Mouse (Mus musculus): Measurements from ENCODE around the gene Ahnak. TPM values are rescaled to one million over a fixed set of nuclear protein-coding genes. Genes with fewer than 3 reads are reported as not detected.

Gene Ahnak
- polyA plus RNA-seq, 1 experiment, result 8.0 TPM

GRCm38 (mm10) chr19:8953135-8954039 lies 35.7 kb upstream of the Ahnak start, which contains the start of gene Tut1:
Gene Tut1, plus strand, starts transcription at chr19:8953847.
- H3K36me3 ChIP-seq (ENCODE audit: control insufficient read depth, insufficient read depth, low read length), result peaks cover 25% of the 10 kb centered on the region
- H3K27ac ChIP-seq (ENCODE audit: insufficient read depth, low read length), result peak within 1 kb of the TSS; percentile 90

GRCm38 (mm10) chr19:8954171-8954570 lies 34.9 kb upstream of the Ahnak start:
- Histone ChIP-seq H3K36me3 (ENCODE audit: control insufficient read depth, insufficient read depth, low read length) (peaks cover 22% of the 10 kb centered on the region), H3K27ac (ENCODE audit: insufficient read depth, low read length) (peak overlapping the region; percentile 14; the same call in 1 of the 2 replicates), H3K4me1 (ENCODE audit: control insufficient read depth, insufficient read depth, insufficient read length) (peaks cover 7% of the 10 kb centered on the region; the same call in 1 of the 2 replicates), H3K27me3 (ENCODE audit: control insufficient read depth, insufficient read depth, low read length) (no peaks in the 10 kb centered on the region), H3K4me3 (ENCODE audit: extremely low read depth, insufficient read depth, insufficient read length) (peak overlapping the region; percentile 91)
- DNase-seq (ENCODE audit: low read depth in 1 of 2, low spot score in 2 of 2), result no peak
- 1% methylated on average over 9 of the region's 9 CpGs for WGBS
- TF ChIP-seq POLR2A (IDR thresholded peaks at IDR 0.05; ENCODE audit: low read depth, low read length) (no peak), CTCF (IDR thresholded peaks at IDR 0.05; ENCODE audit: extremely low read depth, insufficient read depth, insufficient read length, insufficient replicate concordance) (no peak)

More at GRCm38 (mm10) chr19:8953135-8954039, 35.7 kb upstream of the Ahnak start, which contains the start of gene Tut1:
- DNase-seq (ENCODE audit: low read depth in 1 of 2, low spot score in 2 of 2), result peak; percentile 80 to 97
- Histone ChIP-seq H3K4me3 (ENCODE audit: extremely low read depth, insufficient read depth, insufficient read length) (peak within 1 kb of the TSS; percentile 91), H3K4me1 (ENCODE audit: control insufficient read depth, insufficient read depth, insufficient read length) (peaks cover 7% of the 10 kb centered on the region; the same call in 1 of the 2 replicates), H3K27me3 (ENCODE audit: control insufficient read depth, insufficient read depth, low read length) (no peaks in the 10 kb centered on the region)
- WGBS, result 1% methylated on average over 46 of the region's 46 CpGs
- peak; percentile 40; the same call in 1 of the 2 replicates for TF ChIP-seq POLR2A (IDR thresholded peaks at IDR 0.05; ENCODE audit: low read depth, low read length)
- no peak for TF ChIP-seq CTCF (IDR thresholded peaks at IDR 0.05; ENCODE audit: extremely low read depth, insufficient read depth, insufficient read length, insufficient replicate concordance)

- Histone ChIP-seq H3K36me3 (ENCODE audit: control insufficient read depth, insufficient read depth, low read length) (peaks cover 49% of the 10 kb centered on the region), H3K27ac (ENCODE audit: insufficient read depth, low read length) (no peak overlapping the region), H3K4me3 (ENCODE audit: extremely low read depth, insufficient read depth, insufficient read length) (no peak overlapping the region), H3K27me3 (ENCODE audit: control insufficient read depth, insufficient read depth, low read length) (no peaks in the 10 kb centered on the region), H3K4me1 (ENCODE audit: control insufficient read depth, insufficient read depth, insufficient read length) (peaks cover 2% of the 10 kb centered on the region; the same call in 1 of the 2 replicates)
- TF ChIP-seq POLR2A (IDR thresholded peaks at IDR 0.05; ENCODE audit: low read depth, low read length) (no peak), CTCF (IDR thresholded peaks at IDR 0.05; ENCODE audit: extremely low read depth, insufficient read depth, insufficient read length, insufficient replicate concordance) (no peak)
- 97% methylated on average over 2 of the region's 2 CpGs for WGBS
- DNase-seq (ENCODE audit: low read depth in 1 of 2, low spot score in 2 of 2), result no peak
Observed at GRCm38 (mm10) chr19:8962256-8962655, 26.8 kb upstream of the Ahnak start.

GRCm38 (mm10) chr19:8965075-8965474 lies 24.0 kb upstream of the Ahnak start:
- no peak for DNase-seq (ENCODE audit: low read depth in 1 of 2, low spot score in 2 of 2)
- WGBS, result 96% methylated on average over 11 of the region's 11 CpGs
- Histone ChIP-seq H3K27me3 (ENCODE audit: control insufficient read depth, insufficient read depth, low read length) (no peaks in the 10 kb centered on the region), H3K36me3 (ENCODE audit: control insufficient read depth, insufficient read depth, low read length) (peaks cover 51% of the 10 kb centered on the region), H3K27ac (ENCODE audit: insufficient read depth, low read length) (no peak overlapping the region), H3K4me1 (ENCODE audit: control insufficient read depth, insufficient read depth, insufficient read length) (peaks cover 2% of the 10 kb centered on the region; the same call in 1 of the 2 replicates), H3K4me3 (ENCODE audit: extremely low read depth, insufficient read depth, insufficient read length) (no peak overlapping the region)
- TF ChIP-seq CTCF (IDR thresholded peaks at IDR 0.05; ENCODE audit: extremely low read depth, insufficient read depth, insufficient read length, insufficient replicate concordance) (no peak), POLR2A (IDR thresholded peaks at IDR 0.05; ENCODE audit: low read depth, low read length) (no peak)

- Histone ChIP-seq H3K27ac (ENCODE audit: insufficient read depth, low read length) (no peak overlapping the region), H3K4me1 (ENCODE audit: control insufficient read depth, insufficient read depth, insufficient read length) (peaks cover 2% of the 10 kb centered on the region; the same call in 1 of the 2 replicates), H3K36me3 (ENCODE audit: control insufficient read depth, insufficient read depth, low read length) (peaks cover 52% of the 10 kb centered on the region), H3K27me3 (ENCODE audit: control insufficient read depth, insufficient read depth, low read length) (no peaks in the 10 kb centered on the region), H3K4me3 (ENCODE audit: extremely low read depth, insufficient read depth, insufficient read length) (no peak overlapping the region)
- 79% methylated on average over 8 of the region's 8 CpGs for WGBS
- peak in 1 of 2 experiments; percentile 26 for DNase-seq (ENCODE audit: low read depth in 1 of 2, low spot score in 2 of 2)
- TF ChIP-seq POLR2A (IDR thresholded peaks at IDR 0.05; ENCODE audit: low read depth, low read length) (no peak), CTCF (IDR thresholded peaks at IDR 0.05; ENCODE audit: extremely low read depth, insufficient read depth, insufficient read length, insufficient replicate concordance) (no peak)
Observed at GRCm38 (mm10) chr19:8965771-8966170, 23.3 kb upstream of the Ahnak start.

GRCm38 (mm10) chr19:8966198-8966589 lies 22.9 kb upstream of the Ahnak start:
- 33% methylated on average over 5 of the region's 5 CpGs for WGBS
- H3K4me3 ChIP-seq (ENCODE audit: extremely low read depth, insufficient read depth, insufficient read length), result peak overlapping the region; percentile 66
- TF ChIP-seq POLR2A (IDR thresholded peaks at IDR 0.05; ENCODE audit: low read depth, low read length) (no peak), CTCF (IDR thresholded peaks at IDR 0.05; ENCODE audit: extremely low read depth, insufficient read depth, insufficient read length, insufficient replicate concordance) (no peak)
- H3K4me1 ChIP-seq (ENCODE audit: control insufficient read depth, insufficient read depth, insufficient read length), result peaks cover 2% of the 10 kb centered on the region; the same call in 1 of the 2 replicates
- peak overlapping the region; percentile 88 for H3K27ac ChIP-seq (ENCODE audit: insufficient read depth, low read length)
- no peaks in the 10 kb centered on the region for H3K27me3 ChIP-seq (ENCODE audit: control insufficient read depth, insufficient read depth, low read length)
- no peak for DNase-seq (ENCODE audit: low read depth in 1 of 2, low spot score in 2 of 2)
- peaks cover 56% of the 10 kb centered on the region for H3K36me3 ChIP-seq (ENCODE audit: control insufficient read depth, insufficient read depth, low read length)
